Mouse (Mus musculus): Measurements from ENCODE around the gene Gm28374. TPM values are rescaled to one million over a fixed set of nuclear protein-coding genes. Genes with fewer than 3 reads are reported as not detected.

Gm28374 gene
- polyA plus RNA-seq (2012; rRNA removed; ENCODE audit: low replicate concordance) = 0.19 and 0.49 TPM in 2 replicates

GRCm38 (mm10) chr19:6082156-6082555, at the start of gene Gm28374:
Gene Gm28374, minus strand, starts transcription at chr19:6082256.

GRCm38 (mm10) chr19:6127760-6128341, 45.8 kb upstream of the Gm28374 start, which contains the start of gene Snx15:
Gene Snx15, minus strand, starts transcription at chr19:6128304.

GRCm38 (mm10) chr19:6117986-6118676, 36.1 kb upstream of the Gm28374 start, which contains the start of gene Sac3d1:
Gene Sac3d1, minus strand, starts transcription at chr19:6118650.

GRCm38 (mm10) chr19:6105586-6105985, 23.5 kb upstream of the Gm28374 start, which contains the start of gene Naaladl1:
Gene Naaladl1, plus strand, starts transcription at chr19:6105782.

GRCm38 (mm10) chr19:6094119-6094518, 12.1 kb upstream of the Gm28374 start, which contains the start of gene AC131692.1:
Gene AC131692.1, plus strand, starts transcription at chr19:6094419.

GRCm38 (mm10) chr19:6084478-6085248, 2.6 kb upstream of the Gm28374 start, which contains the start of the genes Zfpl1 and Cdca5:
Gene Zfpl1, minus strand, starts transcription at chr19:6084956.
Gene Cdca5, plus strand, starts transcription at chr19:6084983.

GRCm38 (mm10) chr19:6079983-6080480, 2.0 kb downstream of the Gm28374 start, which contains the start of gene Tmem262:
Gene Tmem262, plus strand, starts transcription at chr19:6080033.

GRCm38 (mm10) chr19:6076564-6077393, 5.3 kb downstream of the Gm28374 start, which contains the start of gene Vps51:
Gene Vps51, minus strand, starts transcription at chr19:6077231.

GRCm38 (mm10) chr19:6067724-6068415, 14.2 kb downstream of the Gm28374 start, which contains the start of gene Tm7sf2:
Gene Tm7sf2, minus strand, starts transcription at chr19:6068373.

GRCm38 (mm10) chr19:6061021-6061533, 21.0 kb downstream of the Gm28374 start, which contains the start of gene Znhit2:
Gene Znhit2, plus strand, starts transcription at chr19:6061192.

GRCm38 (mm10) chr19:6057313-6058096, 24.6 kb downstream of the Gm28374 start, which contains the start of the genes Mrpl49 and Fau:
Gene Mrpl49, minus strand, starts transcription at chr19:6057785.
Gene Fau, plus strand, starts transcription at chr19:6057844.

GRCm38 (mm10) chr19:6046294-6047153, 35.5 kb downstream of the Gm28374 start, which contains the start of gene Syvn1:
Gene Syvn1, plus strand, starts transcription at chr19:6046576.

Other genes with a start within 250 kb of the Gm28374 start
- 22.5 and 24.5 TPM in 2 replicates for gene Frmd8, start 207.0 kb downstream of the Gm28374 start, polyA plus RNA-seq (2012; rRNA removed; ENCODE audit: low replicate concordance)
- 24.1 and 26.7 TPM in 2 replicates for gene Slc25a45, start 204.4 kb downstream of the Gm28374 start, polyA plus RNA-seq (2012; rRNA removed; ENCODE audit: low replicate concordance)
- 0.33 and 1.0 TPM in 2 replicates for gene Tigd3, start 188.1 kb downstream of the Gm28374 start, polyA plus RNA-seq (2012; rRNA removed; ENCODE audit: low replicate concordance)
- 73.6 and 128 TPM in 2 replicates for gene Dpf2, start 169.2 kb downstream of the Gm28374 start, polyA plus RNA-seq (2012; rRNA removed; ENCODE audit: low replicate concordance)
- gene Cdc42ep2, start 157.4 kb downstream of the Gm28374 start, polyA plus RNA-seq (2012; rRNA removed; ENCODE audit: low replicate concordance) = 24.5 and 38.9 TPM in 2 replicates
- 60.9 and 84.4 TPM in 2 replicates for gene Pola2, start 118.1 kb downstream of the Gm28374 start, polyA plus RNA-seq (2012; rRNA removed; ENCODE audit: low replicate concordance)
- gene Slc22a20, start 96.1 kb downstream of the Gm28374 start, polyA plus RNA-seq (2012; rRNA removed; ENCODE audit: low replicate concordance) = not detected in 2 replicates
- 42.0 and 72.3 TPM in 2 replicates for gene Capn1, start 66.4 kb downstream of the Gm28374 start, polyA plus RNA-seq (2012; rRNA removed; ENCODE audit: low replicate concordance)
- 59.3 and 60.1 TPM in 2 replicates for gene Syvn1, start 35.7 kb downstream of the Gm28374 start, polyA plus RNA-seq (2012; rRNA removed; ENCODE audit: low replicate concordance)
- gene Mrpl49, start 24.5 kb downstream of the Gm28374 start, polyA plus RNA-seq (2012; rRNA removed; ENCODE audit: low replicate concordance) = 29.0 and 43.8 TPM in 2 replicates
- 740 and 1,078 TPM in 2 replicates for gene Fau, start 24.4 kb downstream of the Gm28374 start, polyA plus RNA-seq (2012; rRNA removed; ENCODE audit: low replicate concordance)
- gene Znhit2, start 21.1 kb downstream of the Gm28374 start, polyA plus RNA-seq (2012; rRNA removed; ENCODE audit: low replicate concordance) = 43.0 and 48.9 TPM in 2 replicates
- 39.1 and 40.1 TPM in 2 replicates for gene Tm7sf2, start 13.9 kb downstream of the Gm28374 start, polyA plus RNA-seq (2012; rRNA removed; ENCODE audit: low replicate concordance)
- 67.5 and 83.1 TPM in 2 replicates for gene Vps51, start 5.0 kb downstream of the Gm28374 start, polyA plus RNA-seq (2012; rRNA removed; ENCODE audit: low replicate concordance)
- gene Tmem262, start 2.2 kb downstream of the Gm28374 start, polyA plus RNA-seq (2012; rRNA removed; ENCODE audit: low replicate concordance) = not detected in 2 replicates
- gene Zfpl1, start 2.7 kb upstream of the Gm28374 start, polyA plus RNA-seq (2012; rRNA removed; ENCODE audit: low replicate concordance) = 100 and 103 TPM in 2 replicates
- 0.30 and 4.4 TPM in 2 replicates for gene Cdca5, start 2.7 kb upstream of the Gm28374 start, polyA plus RNA-seq (2012; rRNA removed; ENCODE audit: low replicate concordance)
- not detected in 2 replicates for gene AC131692.1, start 12.2 kb upstream of the Gm28374 start, polyA plus RNA-seq (2012; rRNA removed; ENCODE audit: low replicate concordance)
- 0.09 and 0.22 TPM in 2 replicates for gene Naaladl1, start 23.5 kb upstream of the Gm28374 start, polyA plus RNA-seq (2012; rRNA removed; ENCODE audit: low replicate concordance)
- 19.6 and 37.2 TPM in 2 replicates for gene Sac3d1, start 36.4 kb upstream of the Gm28374 start, polyA plus RNA-seq (2012; rRNA removed; ENCODE audit: low replicate concordance)
- 31.6 and 42.5 TPM in 2 replicates for gene Snx15, start 46.0 kb upstream of the Gm28374 start, polyA plus RNA-seq (2012; rRNA removed; ENCODE audit: low replicate concordance)
- gene Batf2, start 58.7 kb upstream of the Gm28374 start, polyA plus RNA-seq (2012; rRNA removed; ENCODE audit: low replicate concordance) = 8.7 and 11.0 TPM in 2 replicates
- gene Arl2, start 59.3 kb upstream of the Gm28374 start, polyA plus RNA-seq (2012; rRNA removed; ENCODE audit: low replicate concordance) = 139 and 178 TPM in 2 replicates
- 0.26 and 0.46 TPM in 2 replicates for gene Majin, start 102.1 kb upstream of the Gm28374 start, polyA plus RNA-seq (2012; rRNA removed; ENCODE audit: low replicate concordance)
- 0.63 and 0.66 TPM in 2 replicates for gene Gpha2, start 144.1 kb upstream of the Gm28374 start, polyA plus RNA-seq (2012; rRNA removed; ENCODE audit: low replicate concordance)
- gene Ppp2r5b, start 153.6 kb upstream of the Gm28374 start, polyA plus RNA-seq (2012; rRNA removed; ENCODE audit: low replicate concordance) = 90.3 and 103 TPM in 2 replicates
- 38.8 and 43.8 TPM in 2 replicates for gene Atg2a, start 159.4 kb upstream of the Gm28374 start, polyA plus RNA-seq (2012; rRNA removed; ENCODE audit: low replicate concordance)
- gene Ehd1, start 194.5 kb upstream of the Gm28374 start, polyA plus RNA-seq (2012; rRNA removed; ENCODE audit: low replicate concordance) = 270 and 315 TPM in 2 replicates
- gene Cdc42bpg, start 224.2 kb upstream of the Gm28374 start, polyA plus RNA-seq (2012; rRNA removed; ENCODE audit: low replicate concordance) = 10.9 and 14.7 TPM in 2 replicates

All from subcutaneous adipose tissue, adult 2 months (tissue).